Mouse (Mus musculus) MEL (cell line): Measurements from ENCODE around the gene Nmd3.

Experiments
- BHLHE40 ChIP-seq: IDR thresholded peaks from 2 replicates; pipeline ENCODE4 v1.6.1; 2012; ENCODE audit warnings: low read depth, mild to moderate bottlenecking, inconsistent platforms, low read length, improper control_type of control experiment, borderline replicate concordance
- CHD1 ChIP-seq: IDR thresholded peaks from 2 replicates; pipeline ENCODE4 v1.6.1; 2012; ENCODE audit warnings: low read depth, mild to moderate bottlenecking, inconsistent platforms, low read length, improper control_type of control experiment
- CHD2 ChIP-seq: IDR thresholded peaks from 2 replicates; pipeline ENCODE4 v1.6.1; 2011; ENCODE audit warnings: low read length, improper control_type of control experiment
- CTCF ChIP-seq, 3 experiments: IDR thresholded peaks in 2 of 3; conservative IDR thresholded peaks in 1 of 3; 2 replicates each; pipeline ENCODE4 v1.5.1; 2011 to 2012; ENCODE audit warnings: low read length in 3 of 3, low read depth in 2 of 3, mild to moderate bottlenecking in 2 of 3, improper control_type of control experiment in 1 of 3, inconsistent platforms in 1 of 3, mixed read lengths in 1 of 3, moderate library complexity in 1 of 3; ENCODE audit not compliant: control insufficient read depth in 1 of 3, insufficient read depth in 1 of 3, poor library complexity in 1 of 3, severe bottlenecking in 1 of 3
- MAX ChIP-seq: IDR thresholded peaks from 2 replicates; pipeline ENCODE4 v1.6.1; 2011; ENCODE audit warnings: low read length, improper control_type of control experiment
- MEF2A ChIP-seq: IDR thresholded peaks from 2 replicates; pipeline ENCODE4 v1.6.1; 2014; ENCODE audit warnings: low read depth, mild to moderate bottlenecking, inconsistent platforms, low read length, improper control_type of control experiment; ENCODE audit not compliant: poor library complexity, insufficient replicate concordance, severe bottlenecking; ENCODE audit errors: extremely low read depth
- MYB ChIP-seq: IDR thresholded peaks from 2 replicates; pipeline ENCODE4 v1.6.1; 2011; ENCODE audit warnings: mild to moderate bottlenecking, low read depth, low read length, improper control_type of control experiment
- NELFE ChIP-seq: IDR thresholded peaks from 2 replicates; pipeline ENCODE4 v1.6.1; 2011; ENCODE audit warnings: low read depth, low read length, improper control_type of control experiment
- POLR2A ChIP-seq, 2 experiments: IDR thresholded peaks; 2 replicates each; pipeline ENCODE4 v1.6.1; 2011 to 2012; ENCODE audit warnings: low read length in 2 of 2, mild to moderate bottlenecking in 2 of 2, control low read depth in 1 of 2, improper control_type of control experiment in 1 of 2, low read depth in 1 of 2, moderate library complexity in 1 of 2; ENCODE audit not compliant: control insufficient read depth in 1 of 2, insufficient read depth in 1 of 2, poor library complexity in 1 of 2
- SMC3 ChIP-seq: IDR thresholded peaks from 2 replicates; pipeline ENCODE4 v1.6.1; 2011; ENCODE audit warnings: low read depth, low read length, improper control_type of control experiment
- TAL1 ChIP-seq: IDR thresholded peaks from 2 replicates; pipeline ENCODE4 v1.6.1; 2012; ENCODE audit warnings: mild to moderate bottlenecking, inconsistent platforms, low read length, moderate library complexity, mixed read lengths
- TCF12 ChIP-seq: IDR thresholded peaks from 2 replicates; pipeline ENCODE4 v1.6.1; 2014; ENCODE audit warnings: low read depth, mild to moderate bottlenecking, inconsistent platforms, low read length, improper control_type of control experiment, moderate library complexity
- USF1 ChIP-seq: IDR thresholded peaks from 2 replicates; pipeline ENCODE4 v1.6.1; 2014; ENCODE audit warnings: low read depth, mild to moderate bottlenecking, inconsistent platforms, low read length, improper control_type of control experiment, moderate library complexity
- ZNF384 ChIP-seq: IDR thresholded peaks from 2 replicates; pipeline ENCODE4 v1.6.1; 2012; ENCODE audit warnings: low read depth, mild to moderate bottlenecking, inconsistent platforms, low read length, improper control_type of control experiment

- TF ChIP-seq MEF2A (no peak), ZNF384 (no peak), POLR2A (IDR thresholded peaks at IDR 0.05; ENCODE audit: control insufficient read depth in 1 of 2, insufficient read depth in 1 of 2, low read depth in 1 of 2, low read length in 2 of 2, poor library complexity in 1 of 2) (no peak), TAL1 (no peak), CTCF (IDR thresholded peaks at IDR 0.05 in 2 of 3, conservative IDR thresholded peaks at IDR 0.05 in 1 of 3; ENCODE audit: control insufficient read depth in 1 of 3, insufficient read depth in 1 of 3, low read depth in 2 of 3, low read length in 3 of 3, poor library complexity in 1 of 3, severe bottlenecking in 1 of 3) (no peak), TCF12 (no peak), NELFE (no peak), BHLHE40 (no peak), USF1 (no peak), CHD2 (no peak), MYB (no peak), SMC3 (no peak), MAX (no peak), CHD1 (no peak)
Measured at GRCm38 (mm10) chr3:69797969-69798368, 76.2 kb downstream of the Nmd3 start.
